Mouse (Mus musculus): ENCODE results near the gene Gfod1. TPM values are rescaled to one million over a fixed set of nuclear protein-coding genes. Genes with fewer than 3 reads are reported as not detected.

Gfod1 gene
- 0.01 TPM in 2 replicates for polyA plus RNA-seq (2012)

DNA sequence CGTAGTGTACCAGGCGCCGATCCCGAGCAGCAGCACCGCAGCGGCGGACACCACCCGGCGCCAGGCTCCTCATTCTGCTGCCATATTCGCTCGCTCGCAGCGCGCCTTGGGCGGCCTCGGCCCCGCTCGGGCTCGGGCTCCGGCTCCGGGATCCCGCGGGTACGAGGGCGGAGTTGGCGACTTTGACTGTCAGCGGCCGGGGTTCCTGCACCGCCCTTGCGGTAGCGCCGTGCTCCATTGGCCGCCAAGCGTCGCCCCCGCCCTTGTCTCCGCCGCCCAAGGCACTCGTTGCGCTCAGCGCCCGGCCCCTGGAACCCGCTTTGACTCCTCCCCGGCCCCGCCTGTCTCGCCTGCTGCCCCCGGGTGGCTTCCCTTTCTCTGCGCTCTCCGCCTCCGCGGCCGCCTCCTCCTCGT lies at the start of gene Gfod1:
TSS of gene Gfod1 (minus strand) at position 155 of the 414 bp plus-strand sequence.
- no peak for TF ChIP-seq GATA1 (IDR thresholded peaks at IDR 0.05; ENCODE audit: low read length)

DNA sequence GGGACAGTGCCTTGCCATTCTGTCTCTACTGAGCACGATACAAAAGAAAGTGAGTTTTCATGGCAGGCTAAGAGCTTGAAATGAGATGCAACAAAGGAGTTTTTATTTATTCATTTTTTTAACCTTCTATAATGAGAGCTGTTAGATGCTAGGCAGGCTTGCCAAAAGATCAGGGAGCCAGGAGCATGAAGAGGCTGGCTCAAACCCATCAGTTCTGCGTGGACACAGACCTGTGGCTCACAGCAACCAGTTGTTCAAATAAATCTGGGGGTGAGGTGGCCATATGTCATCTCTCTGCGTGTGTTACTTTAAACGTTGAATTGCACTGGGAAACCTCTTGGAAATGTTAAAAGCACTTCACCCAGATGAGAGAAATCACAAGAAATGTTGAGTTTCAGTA lies 49.4 kb upstream of the Gfod1 start:
- TF ChIP-seq GATA1 (IDR thresholded peaks at IDR 0.05; ENCODE audit: low read length): no peak

DNA sequence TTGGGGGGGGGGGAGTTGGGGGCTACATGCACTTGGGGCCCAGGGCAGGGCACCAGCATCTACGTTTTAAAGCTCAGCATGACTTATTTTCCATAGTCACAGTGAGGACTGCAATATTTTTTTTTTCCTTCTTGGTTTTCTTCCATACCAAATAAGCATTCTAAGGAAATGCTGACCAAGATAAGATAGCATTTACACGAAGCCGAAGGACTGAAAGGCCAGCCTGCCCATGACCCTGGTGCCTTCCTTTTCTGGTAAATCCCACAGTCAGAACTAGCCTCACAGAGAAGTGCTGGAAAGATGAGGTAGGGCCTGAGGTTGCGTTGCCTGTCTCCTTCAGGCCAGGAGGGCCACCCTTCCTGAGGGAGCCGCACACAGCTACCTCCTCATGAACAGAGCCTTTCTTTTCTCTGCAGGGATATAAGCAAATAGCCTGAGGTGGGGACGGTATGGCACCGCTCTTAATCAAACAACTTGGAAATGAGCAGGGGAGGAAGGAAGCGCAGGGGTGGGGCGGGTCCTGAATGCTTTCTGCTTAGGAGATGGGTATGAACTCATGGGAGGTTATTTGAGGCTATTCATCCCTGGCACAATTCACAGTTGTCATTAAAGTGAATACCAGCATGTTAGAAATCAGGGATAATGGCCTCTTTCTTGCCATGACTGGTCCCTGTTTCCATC lies 46.7 kb upstream of the Gfod1 start:
- TF ChIP-seq GATA1 (IDR thresholded peaks at IDR 0.05; ENCODE audit: low read length): no peak

- no peak for TF ChIP-seq GATA1 (IDR thresholded peaks at IDR 0.05; ENCODE audit: low read length)
These were observed 45.4 kb upstream of the Gfod1 start for GRCm38 (mm10) chr13:43349376-43349775.

- TF ChIP-seq GATA1 (IDR thresholded peaks at IDR 0.05; ENCODE audit: low read length): no peak
These were observed 42.9 kb upstream of the Gfod1 start for GRCm38 (mm10) chr13:43346825-43347224.

DNA sequence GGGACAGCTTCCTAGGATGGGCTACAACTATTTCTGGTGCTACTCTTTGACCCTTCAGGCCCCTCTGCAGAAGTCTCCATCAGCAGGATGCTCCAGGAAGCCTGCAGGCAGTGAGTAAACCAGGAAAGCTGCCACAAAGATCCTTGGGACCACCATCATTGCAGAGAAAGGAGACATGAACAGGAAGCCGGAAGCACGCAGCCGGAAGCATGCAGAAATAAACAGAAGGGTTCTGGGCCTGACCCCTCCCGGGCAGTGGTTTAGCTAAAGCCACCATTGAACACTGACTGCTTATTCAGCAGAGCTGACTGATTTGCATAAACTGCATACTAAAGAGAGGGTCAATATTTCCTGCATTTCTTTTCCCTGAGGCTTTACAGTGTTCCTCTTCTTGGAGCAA lies 34.7 kb upstream of the Gfod1 start:
- no peak for TF ChIP-seq GATA1 (IDR thresholded peaks at IDR 0.05; ENCODE audit: low read length)

GRCm38 (mm10) chr13:43338001-43338400 lies 34.0 kb upstream of the Gfod1 start:
- TF ChIP-seq GATA1 (IDR thresholded peaks at IDR 0.05; ENCODE audit: low read length): no peak

DNA sequence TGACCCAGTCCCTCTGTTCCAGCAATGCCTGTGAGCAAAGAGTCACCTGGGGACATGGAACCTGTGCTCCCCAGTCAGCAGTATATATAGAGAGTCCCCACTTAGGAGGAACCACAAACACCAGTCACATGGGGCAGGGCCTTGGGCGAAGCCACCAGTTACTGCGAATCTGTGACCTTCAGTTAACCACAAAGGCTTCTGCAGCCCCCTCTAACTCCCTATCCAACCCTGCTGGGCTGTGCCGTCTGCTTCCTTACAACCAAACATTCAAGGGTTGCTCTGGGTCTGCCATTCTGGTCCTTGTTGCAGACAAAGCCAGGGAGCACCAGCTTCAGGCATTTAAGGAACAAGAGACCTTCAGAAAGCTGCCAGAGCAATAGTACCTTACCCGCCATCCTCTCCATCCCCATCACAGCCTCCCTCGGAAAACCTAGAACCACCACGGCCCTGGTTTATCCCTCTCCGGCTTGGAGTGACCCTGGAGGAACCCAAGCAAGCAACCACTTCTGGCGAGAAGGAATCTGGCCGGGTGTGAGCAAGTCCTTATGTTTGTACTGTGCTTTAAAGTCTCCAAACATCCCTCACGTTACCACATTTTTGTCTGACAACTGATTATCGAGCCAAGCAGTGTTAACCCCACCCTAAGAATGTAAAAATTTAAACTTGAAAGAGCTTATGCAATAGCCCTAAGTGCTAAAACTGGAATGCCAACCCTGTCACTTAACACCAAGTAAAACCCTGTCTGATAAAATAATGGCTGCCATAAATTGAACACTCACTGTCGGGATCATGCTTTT lies 32.7 kb upstream of the Gfod1 start:
- TF ChIP-seq GATA1 (IDR thresholded peaks at IDR 0.05; ENCODE audit: low read length): no peak

- no peak for TF ChIP-seq GATA1 (IDR thresholded peaks at IDR 0.05; ENCODE audit: low read length)
These were observed 28.6 kb upstream of the Gfod1 start for GRCm38 (mm10) chr13:43332591-43332990.

GRCm38 (mm10) chr13:43331721-43332444 lies 27.9 kb upstream of the Gfod1 start:
- TF ChIP-seq GATA1 (IDR thresholded peaks at IDR 0.05; ENCODE audit: low read length): no peak

DNA sequence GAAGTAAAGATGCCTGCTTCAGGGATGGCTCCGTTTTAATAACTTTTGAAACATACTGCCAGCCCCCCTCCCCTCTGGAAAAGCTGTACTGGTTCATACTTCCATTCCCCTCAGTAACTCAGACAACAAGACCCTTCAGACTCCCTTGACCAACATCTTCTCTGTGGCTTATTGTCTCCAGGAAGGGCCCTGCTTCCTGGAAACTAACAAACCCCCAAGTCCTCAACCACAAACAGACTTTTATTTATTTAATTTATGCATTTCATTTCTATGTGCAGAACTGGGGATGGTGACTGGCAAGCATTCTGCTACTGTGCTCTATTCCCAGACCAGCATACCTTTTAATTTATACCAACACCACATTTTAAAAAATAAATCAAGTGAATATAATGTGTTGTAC lies 21.5 kb upstream of the Gfod1 start:
- no peak for TF ChIP-seq GATA1 (IDR thresholded peaks at IDR 0.05; ENCODE audit: low read length)

DNA sequence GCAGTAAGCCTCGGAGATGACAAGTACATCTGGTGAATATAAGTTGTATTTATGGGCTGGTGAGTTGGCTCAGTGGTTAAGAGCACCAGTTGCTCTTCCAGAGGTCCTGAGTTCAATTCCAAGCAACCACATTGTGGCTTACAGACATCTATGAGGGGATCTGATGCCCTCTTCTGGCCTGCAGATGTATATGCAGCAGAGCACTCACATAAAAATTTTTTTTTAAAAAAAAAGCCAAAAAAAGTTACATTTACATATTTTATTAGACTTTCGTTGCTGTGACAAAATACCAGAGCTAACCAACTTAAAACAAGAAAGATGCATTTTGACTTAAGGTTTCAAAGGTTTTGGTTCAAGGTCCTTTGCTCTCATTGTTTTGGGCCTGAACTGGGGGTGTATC lies 17.5 kb upstream of the Gfod1 start:
- no peak for TF ChIP-seq GATA1 (IDR thresholded peaks at IDR 0.05; ENCODE audit: low read length)

- no peak for TF ChIP-seq GATA1 (IDR thresholded peaks at IDR 0.05; ENCODE audit: low read length)
These were observed 15.4 kb upstream of the Gfod1 start for GRCm38 (mm10) chr13:43319396-43319795.

GRCm38 (mm10) chr13:43317411-43317810 lies 13.4 kb upstream of the Gfod1 start:
- no peak for TF ChIP-seq GATA1 (IDR thresholded peaks at IDR 0.05; ENCODE audit: low read length)

DNA sequence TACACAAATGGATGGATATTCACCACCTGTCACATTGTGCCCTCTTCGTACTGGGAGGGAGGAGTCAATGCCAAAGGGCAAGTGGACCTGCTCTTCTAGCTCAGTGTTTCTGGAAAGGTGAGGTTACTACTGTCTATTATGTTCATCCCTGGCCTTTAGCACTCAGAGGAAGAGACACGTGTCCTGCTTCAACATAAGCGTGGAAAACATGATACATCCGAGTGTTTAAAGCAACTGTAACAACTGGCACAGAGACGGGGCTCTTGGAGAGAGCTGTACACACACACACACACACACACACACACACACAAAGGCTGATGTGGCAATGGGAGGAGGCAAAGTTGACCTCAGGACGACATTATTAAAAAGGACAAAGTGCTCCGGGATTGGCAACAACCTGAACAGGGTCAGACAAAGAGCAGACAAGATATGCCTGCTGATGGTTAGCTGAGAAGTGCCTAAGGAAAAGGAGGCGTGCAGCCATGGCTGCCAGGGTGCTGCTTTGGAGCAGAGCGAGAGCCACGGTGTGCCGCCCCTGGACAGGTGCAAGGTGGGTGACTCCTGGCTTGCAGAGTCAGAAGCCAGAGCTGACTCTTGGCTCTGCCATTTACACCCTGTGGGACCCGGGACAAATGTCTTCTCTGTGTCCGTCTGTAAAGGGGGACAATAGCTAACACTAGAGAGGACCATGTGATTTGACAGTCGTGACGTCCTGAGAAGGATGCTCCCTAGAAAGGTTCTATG lies 1.4 kb upstream of the Gfod1 start:
- TF ChIP-seq GATA1 (IDR thresholded peaks at IDR 0.05; ENCODE audit: low read length): no peak

GRCm38 (mm10) chr13:43304700-43305099 lies 728 bp upstream of the Gfod1 start:
- TF ChIP-seq GATA1 (IDR thresholded peaks at IDR 0.05; ENCODE audit: low read length): no peak

Data from G1E-ER4 (cell line).